Mouse (Mus musculus) C2C12 (cell line): Measurements from ENCODE around the gene Ston2.

Source experiments
- CTCF ChIP-seq: IDR thresholded peaks from one replicate; pipeline ENCODE4 v1.5.1; 2011; ENCODE audit not compliant: control insufficient read depth, insufficient read depth, insufficient read length
- MYOG ChIP-seq: IDR thresholded peaks from one replicate; pipeline ENCODE4 v1.6.1; 2011; ENCODE audit not compliant: control insufficient read depth, insufficient read length; ENCODE audit errors: extremely low read depth

- TF ChIP-seq CTCF (no peak), MYOG (no peak)
Measured at GRCm38 (mm10) chr12:91833939-91834333, 45.7 kb upstream of the Ston2 start.
